Mouse (Mus musculus) effector memory CD4-positive, alpha-beta T cell, adult 5 months (primary cell): ENCODE data around the gene Ly6g5b. TPM values are rescaled to one million over a fixed set of nuclear protein-coding genes. Genes with fewer than 3 reads are reported as not detected.

Experiments used
- polyA plus RNA-seq: library from polyadenylated mRNA; unstranded; fragments of 100-300 nt; shearing (Covaris generic); gene quantifications from one replicate; pipeline ENCODE4 v1.2.1, GENCODE M21; 2017

Gene Ly6g5b
- polyA plus RNA-seq, result 2.1 TPM

GRCm38 (mm10) chr17:35115046-35116019, at the start of gene Ly6g5b:
Gene Ly6g5b, minus strand, starts transcription at chr17:35115428.

DNA sequence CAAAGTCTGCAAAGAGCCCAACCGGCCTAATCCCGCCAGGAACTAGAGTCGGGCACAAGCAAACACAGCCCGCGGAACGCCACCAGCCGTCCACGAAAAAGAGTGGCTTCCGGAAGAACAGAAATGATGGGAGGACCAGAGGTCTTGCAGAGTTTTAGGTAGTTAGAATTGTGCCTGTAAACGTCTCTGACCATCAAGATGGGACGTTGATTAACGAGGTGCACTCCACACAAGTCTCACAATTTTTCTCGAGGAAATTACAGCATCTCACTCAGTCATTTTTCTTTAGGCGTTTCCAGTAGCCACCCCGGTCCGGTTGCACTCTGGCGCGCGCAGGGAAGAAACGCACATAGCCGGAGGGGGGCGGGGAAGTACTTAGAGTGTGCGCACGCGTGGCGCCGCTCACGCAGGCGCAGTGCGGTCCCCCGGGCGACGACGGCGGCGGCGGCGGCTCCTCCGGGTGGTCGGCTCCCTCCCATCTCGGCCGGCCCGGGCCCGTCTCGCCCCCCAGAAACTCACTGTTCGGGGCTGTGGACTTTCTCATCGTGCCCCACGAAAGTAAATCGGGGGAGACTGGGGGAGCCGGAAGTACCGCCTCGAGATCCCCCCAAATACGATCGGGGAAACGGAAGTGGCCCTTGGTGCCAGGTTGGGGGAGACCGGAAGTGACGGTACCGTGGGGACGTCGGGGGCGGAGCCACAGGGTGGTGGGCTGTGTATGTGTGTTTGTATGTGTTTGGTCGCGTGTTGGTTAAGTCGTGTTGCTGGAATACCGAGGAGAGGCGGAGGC, 19.8 kb upstream of the Ly6g5b start, which contains the start of gene Bag6:
Bag6 (plus strand) TSS at position 378 of the 790 bp plus-strand sequence.

GRCm38 (mm10) chr17:35131500-35132173, 16.4 kb upstream of the Ly6g5b start, which contains the start of gene Apom:
Gene Apom, minus strand, starts transcription at chr17:35132050.

GRCm38 (mm10) chr17:35126206-35126611, 11.0 kb upstream of the Ly6g5b start, which contains the start of gene D17H6S53E:
Gene D17H6S53E, plus strand, starts transcription at chr17:35126373.

GRCm38 (mm10) chr17:35121871-35122303, 6.7 kb upstream of the Ly6g5b start, which contains the start of gene Csnk2b:
Gene Csnk2b, minus strand, starts transcription at chr17:35122053.

DNA sequence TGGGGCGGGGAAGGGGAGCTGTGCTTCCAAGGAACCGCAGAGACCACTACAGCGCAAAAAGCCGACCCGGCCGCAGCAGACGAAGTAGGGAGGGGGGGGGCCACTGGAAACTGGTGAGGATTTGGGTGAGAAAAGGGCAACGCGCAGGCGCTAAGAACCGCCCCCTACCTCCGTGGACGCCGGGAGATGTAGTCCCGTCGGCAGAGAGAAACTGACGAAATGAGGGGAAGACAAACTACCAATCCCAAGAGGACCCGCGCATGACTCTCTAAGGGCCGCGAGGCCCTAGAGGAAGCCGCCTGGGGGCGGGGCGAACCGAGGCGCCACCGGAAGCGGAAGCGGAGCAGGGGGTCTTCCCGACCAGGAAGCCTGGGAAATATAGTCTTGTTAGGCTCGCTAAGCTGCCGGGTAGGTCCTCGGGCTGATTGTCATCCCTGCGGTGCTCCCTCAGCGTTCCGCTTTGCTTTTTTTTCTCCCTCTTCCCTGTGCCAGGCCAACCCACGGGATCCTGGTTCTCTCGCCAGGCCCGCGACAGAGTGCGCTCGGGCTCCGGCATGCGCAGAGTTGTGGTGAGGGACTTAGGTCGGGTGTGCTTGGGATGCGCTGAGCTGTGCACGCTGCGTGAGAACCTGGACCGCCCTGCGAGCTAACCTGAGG, 6.0 kb upstream of the Ly6g5b start, which contains the start of gene Gpank1:
Gpank1 (plus strand) TSS at position 313 of the 657 bp plus-strand sequence.

GRCm38 (mm10) chr17:35108097-35108496, 7.1 kb downstream of the Ly6g5b start, which contains the start of gene Ly6g5c:
Gene Ly6g5c, plus strand, starts transcription at chr17:35108279.

DNA sequence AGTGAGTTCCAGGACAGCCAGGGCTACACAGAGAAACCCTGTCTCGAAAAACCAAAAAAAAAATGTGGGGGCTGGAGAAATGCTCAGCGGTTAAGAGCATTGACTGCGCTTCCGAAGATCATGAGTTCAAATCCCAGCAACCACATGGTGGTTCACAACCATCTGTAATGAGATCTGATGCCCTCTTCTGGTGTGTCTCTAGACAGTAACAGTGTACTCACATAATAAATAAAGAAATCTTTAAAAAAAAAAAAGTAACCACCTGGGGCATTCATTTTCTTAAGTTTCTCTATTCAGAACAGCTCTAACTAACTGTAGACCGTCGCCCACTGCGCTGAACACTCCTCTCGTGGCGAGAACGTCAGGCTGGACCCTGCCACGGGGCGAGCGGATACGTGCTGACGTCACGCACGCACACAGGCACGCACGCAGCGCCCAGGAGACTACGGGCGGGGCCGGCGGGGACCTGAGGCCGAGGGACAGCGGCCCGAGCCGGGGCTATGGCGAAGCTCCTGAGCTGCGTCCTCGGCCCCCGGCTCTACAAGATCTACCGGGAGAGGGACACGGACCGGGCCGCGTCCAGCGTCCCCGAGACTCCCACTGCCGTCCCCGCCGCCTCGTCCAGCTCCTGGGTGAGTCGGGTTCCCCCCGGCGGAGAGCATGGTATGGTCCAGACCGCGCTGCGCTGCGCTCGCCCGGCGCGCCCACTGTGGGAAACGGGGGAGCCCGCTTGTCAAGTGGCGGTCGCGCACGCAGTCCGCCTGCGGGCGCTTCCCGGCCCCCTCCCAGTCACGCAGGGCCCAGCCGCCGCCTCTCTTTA, 26.2 kb downstream of the Ly6g5b start, which contains the start of gene Abhd16a:
Abhd16a (plus strand) TSS at position 439 of the 820 bp plus-strand sequence.

DNA sequence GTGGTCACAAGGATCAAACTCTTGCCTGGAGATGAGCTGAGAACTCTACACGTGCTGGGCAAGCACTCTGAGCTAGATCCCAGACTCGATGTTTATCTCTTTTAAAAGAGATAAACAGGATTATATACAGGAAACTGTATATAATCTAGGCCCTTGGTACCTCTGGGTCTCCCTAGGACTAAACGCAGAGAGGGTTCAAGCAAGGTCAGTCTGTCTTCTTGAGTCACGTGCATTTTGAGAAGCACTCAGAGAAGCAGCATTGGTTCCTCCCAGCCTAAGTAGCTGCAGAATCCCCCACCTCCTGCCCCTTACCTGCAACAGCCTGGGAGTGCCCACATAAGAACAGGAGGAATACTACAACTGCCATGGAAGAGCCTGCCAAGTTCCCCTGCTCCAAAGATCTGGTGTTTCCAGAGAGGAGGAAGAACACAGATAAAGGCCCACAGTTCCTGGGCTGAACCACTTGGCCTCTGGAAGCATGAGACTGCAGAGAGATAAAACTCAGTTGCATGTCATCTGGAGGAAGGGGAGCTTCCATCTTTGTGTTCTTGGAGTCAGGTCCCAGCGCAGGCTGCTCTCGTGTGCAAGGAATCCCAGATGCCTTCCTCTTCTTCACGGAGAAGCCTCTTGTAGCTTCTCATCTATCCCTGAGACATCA, 29.9 kb downstream of the Ly6g5b start, which contains the start of gene Ly6g6f:
Ly6g6f (minus strand) TSS at position 403 of the 658 bp plus-strand sequence.

DNA sequence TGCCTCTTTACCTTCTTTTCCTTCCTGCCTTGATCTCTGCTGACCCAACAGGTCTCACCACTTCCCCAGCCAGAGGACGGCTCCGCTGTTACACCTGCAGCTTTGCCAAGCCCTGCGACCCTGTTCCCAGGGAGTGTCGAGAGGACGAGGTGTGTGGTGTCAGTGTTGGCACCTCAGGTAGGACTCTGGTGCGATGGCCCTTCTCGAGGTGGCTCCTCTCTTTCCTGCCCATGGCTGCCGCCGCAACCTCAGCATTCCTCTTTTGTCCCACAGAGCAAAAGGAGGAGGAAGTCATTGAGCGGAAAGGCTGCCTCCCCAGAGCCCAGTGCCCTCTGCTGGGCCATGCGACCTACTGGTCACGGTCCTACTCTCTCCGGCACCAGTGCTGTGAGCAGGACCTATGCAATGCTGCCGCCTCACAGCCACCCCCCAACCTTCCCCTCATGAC, 37.4 kb downstream of the Ly6g5b start, which contains the start of gene Ly6g6d:
Ly6g6d (minus strand) TSS at position 280 of the 448 bp plus-strand sequence.

DNA sequence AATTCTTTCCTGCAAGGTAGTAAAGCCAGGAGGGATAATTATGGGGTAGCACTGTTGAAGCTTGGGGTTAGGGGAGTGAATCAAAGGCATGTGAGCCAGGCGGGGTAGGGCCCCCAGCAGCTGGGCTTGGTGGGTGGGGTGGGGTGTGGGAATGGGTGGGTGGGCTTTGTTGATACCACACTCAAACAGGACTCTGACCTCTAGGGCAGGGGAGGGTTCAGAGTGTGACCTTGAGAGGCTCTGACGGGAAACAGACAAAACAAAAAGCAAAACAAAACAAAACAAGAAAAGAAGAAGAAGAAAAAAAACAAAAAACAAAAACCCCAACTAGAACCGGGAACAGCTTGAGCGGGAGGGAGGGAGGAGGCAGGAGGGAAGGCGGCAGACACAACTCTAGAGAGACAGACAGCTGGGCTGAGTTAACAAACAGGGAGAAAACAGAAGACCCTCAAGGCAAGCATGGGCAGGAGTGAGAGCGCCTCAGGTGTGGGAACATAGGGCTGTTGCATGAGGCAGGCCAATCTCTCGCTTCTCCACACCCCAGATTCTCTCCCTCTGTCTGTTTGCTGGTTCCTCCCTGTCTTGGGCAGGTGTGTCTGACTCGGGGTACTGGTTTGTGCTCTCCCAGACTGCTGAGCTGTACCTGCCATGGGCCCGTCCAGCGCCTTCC, 38.6 kb downstream of the Ly6g5b start, which contains the start of gene Ly6g6e:
Ly6g6e (plus strand) TSS at position 396 of the 670 bp plus-strand sequence.

GRCm38 (mm10) chr17:35066084-35066483, 49.1 kb downstream of the Ly6g5b start, which contains the start of gene Mpig6b:
Gene Mpig6b, minus strand, starts transcription at chr17:35066184.

GRCm38 (mm10) chr17:35064951-35065947, 50.0 kb downstream of the Ly6g5b start, which contains the start of gene Ly6g6c:
Gene Ly6g6c, plus strand, starts transcription at chr17:35065388.

